Mouse (Mus musculus) activated CD4-positive, CD25-positive, alpha-beta regulatory T cell, adult 4 months (primary cell): ENCODE data around the gene 1700030K09Rik. TPM values are rescaled to one million over a fixed set of nuclear protein-coding genes. Genes with fewer than 3 reads are reported as not detected.

Experiments
- ATAC-seq: one replicate; pipeline ENCODE4 v1.8.0; 2017
- polyA plus RNA-seq, 2 experiments: library from polyadenylated mRNA; unstranded; fragments of 100-300 nt; shearing (Covaris generic); gene quantifications; one replicate each; pipeline ENCODE4 v1.2.1; 2017

Gene 1700030K09Rik
- polyA plus RNA-seq, 2 experiments from 2014 or later, result 3.7 to 5.3 TPM

DNA sequence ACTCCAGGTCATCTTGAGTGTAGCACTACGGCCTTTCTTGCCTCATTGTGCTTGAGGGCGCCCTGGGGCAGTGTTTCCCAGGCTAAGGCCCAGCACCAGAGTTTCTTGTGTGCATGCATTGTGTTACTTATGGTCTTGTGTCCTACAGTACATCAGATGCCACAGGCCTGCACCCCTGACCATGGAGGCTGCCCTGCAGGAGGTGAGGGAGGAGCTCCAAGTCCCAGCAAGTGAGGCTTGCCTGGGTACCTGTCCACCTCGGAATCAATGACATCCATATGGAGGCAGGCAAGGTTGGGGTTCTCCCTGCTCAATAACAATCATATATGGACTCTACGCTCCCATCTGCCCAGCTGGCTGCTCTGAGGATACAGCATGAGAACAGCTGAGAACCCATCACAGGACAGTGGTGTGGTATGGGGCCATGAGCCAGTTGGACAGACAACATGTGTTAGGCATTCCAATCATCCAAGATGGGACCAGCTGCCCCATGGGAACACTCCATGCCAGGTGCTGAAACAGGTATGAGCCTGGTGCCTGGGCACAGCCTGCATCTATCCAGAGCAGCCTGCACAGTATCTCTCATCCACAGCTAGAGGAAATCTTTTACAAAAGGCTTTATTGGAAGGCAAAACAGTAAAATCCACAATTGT lies 16.3 kb downstream of the 1700030K09Rik start:
- no peak for ATAC-seq

DNA sequence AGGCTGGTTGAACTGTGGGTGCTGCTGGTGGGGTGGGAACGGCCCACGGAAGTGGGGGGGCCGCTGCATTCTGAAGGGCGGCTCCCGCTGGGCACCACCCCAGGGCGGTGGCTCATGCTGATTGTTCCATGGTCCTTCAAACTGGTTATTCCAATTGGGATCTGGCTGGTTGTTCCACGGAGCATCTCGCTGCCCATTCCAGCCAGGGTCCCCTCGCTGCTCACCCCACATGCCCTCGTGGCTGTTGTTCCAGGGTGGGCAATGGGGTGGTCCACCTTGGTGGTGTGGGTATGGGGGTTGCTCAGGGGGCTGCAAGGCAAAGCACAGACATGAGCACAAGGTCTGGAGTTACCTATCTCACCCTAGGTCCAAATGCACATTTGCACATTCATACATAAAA lies 20.5 kb downstream of the 1700030K09Rik start:
- ATAC-seq, result no peak

DNA sequence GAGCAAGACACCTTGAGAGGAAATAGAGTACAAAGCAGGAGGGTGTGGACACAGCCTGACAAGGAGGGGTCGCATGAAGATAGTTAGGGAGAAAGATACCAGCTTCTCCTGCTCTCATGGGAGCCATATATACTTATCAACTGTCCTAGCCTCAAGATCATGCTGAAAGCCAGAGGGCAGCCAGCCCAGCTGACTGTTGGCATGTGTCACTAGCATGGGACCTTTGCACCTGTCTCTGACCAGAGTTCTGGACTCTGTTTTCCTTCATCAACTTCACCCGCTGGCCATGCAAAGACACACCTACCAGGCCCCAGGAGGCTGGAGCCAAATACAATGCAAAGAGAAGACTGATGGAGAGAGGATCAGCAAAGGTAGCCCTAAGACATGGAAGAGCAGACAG lies 25.6 kb downstream of the 1700030K09Rik start:
- no peak for ATAC-seq

DNA sequence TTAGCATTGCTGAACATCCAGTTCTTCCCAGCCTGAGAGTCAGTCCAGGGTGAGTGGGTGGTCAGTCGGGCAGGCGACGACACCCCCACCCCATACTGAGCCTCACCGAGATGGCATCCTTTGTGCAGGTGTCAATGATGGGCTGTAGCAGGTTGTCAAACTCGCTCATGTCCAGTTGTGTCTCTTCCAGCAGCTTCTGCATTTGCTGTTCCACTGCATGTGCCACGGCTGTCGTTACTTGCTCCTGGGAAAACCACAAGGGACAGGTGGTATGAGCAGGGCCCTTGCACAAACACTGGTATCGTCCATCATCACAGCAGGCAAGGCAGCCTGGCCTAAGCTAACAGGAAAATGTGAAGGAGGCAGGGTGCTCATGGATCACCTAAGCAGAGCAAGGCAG lies 26.3 kb downstream of the 1700030K09Rik start:
- ATAC-seq, result no peak

DNA sequence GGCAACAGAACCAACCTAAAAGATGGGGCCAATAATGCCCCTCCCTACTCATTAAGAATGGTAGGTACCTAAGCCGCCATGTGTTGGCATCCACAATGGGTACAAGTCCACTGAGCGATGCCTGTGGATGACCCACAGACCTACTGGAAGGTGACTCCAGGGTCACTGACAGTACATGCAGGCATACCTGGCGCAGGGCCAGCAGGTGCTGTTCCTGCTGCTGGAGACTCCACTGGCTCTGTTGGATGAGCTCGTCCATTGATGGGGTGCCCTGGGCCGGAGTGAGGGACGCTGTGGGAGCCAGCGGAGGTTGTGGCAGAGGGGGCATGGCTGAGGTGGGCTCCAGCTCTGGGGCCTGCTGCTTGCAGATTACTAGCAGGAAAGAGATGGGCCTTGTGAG lies 27.0 kb downstream of the 1700030K09Rik start:
- no peak for ATAC-seq

DNA sequence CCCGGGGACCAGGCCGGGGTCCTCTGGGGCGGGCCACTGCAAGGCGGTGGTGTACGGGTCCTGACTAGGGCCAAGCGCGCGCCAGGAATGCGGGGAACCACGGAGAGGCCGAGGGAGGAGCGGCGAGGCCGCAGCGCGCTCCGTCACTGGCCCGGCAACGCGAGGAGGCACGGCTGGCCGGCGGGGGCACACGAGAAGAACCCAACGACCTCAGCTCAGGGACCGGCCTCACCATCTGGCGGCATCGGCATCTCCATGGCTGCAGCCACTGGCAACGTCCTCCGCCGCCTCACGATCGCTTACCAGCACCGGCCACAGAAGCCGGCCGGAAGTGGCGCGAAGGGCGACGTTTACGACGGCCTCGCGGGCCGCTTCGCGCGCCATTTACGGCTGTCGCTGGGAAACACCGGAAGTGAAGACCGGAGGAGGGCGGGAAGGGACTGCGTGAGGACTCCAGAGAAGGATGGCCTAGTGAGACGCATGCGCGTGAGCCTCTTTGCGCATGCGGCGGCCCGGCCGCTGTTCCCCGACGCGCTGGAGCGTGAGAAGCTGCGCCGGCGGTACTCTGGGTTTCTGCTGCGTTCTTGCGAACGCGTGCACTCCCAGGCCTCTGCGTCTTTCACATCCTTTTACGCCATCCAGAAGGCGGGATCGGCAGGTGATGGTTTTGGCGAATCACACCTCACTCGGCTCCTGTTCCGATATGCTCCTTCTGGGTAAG lies 31.3 kb downstream of the 1700030K09Rik start, which contains the start of gene Cherp:
Gene Cherp, minus strand, starts transcription at position 401 of the 721 bp plus-strand sequence.
- peak; percentile 92 for ATAC-seq

DNA sequence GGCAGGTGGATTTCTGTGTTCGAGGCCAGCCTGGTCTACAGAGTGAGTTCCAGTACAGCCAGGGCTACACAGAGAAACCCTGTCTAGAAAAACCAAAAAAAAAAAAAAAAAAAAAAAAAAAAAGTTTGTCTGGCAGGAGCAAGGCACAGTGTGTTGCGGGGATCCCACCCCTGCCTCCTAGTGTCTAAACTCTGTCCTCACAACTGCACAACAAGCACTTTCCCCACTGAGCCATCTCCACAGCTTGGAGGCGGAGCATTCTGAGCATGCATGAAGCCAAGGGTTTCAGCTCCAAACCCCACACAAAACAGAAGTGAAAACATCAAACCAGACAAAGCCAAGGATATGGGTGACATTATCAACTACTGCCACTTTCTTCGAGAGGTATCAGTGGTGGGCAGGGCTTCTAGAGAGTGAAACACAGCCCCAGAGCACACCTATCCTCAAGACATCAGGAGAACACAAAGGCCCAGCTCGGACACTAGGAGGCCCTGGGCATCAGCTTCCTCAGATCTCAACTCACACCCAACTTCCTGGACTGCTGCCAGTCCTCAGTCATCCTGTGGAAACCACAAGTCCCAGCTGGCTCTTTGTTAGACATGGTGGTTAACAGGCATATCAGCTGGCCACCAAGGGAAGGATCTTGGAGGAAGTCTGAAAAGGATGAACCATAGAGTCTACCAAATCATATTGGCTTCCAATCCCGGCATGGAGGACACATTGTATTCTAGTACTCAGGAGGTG lies 41.9 kb downstream of the 1700030K09Rik start:
- no peak for ATAC-seq

DNA sequence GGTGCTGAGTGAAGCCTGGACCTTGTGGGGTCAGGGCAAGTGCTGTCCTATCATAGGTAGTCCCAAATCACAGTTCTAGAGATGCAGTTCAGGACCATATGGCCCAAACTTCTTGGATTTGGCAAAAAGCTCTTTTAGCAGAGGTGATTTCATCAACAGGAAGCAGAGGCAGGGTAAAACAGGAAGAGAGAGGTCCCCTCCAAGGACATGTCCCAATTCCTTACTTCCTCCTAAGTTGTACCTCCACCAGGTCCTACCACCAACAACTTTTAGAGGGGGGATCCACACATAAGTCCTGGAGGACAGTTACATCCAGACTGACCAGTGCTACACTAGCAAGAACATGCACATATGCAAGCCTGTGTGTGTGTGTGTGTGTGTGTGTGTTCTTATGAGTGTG lies 43.3 kb downstream of the 1700030K09Rik start:
- no peak for ATAC-seq

DNA sequence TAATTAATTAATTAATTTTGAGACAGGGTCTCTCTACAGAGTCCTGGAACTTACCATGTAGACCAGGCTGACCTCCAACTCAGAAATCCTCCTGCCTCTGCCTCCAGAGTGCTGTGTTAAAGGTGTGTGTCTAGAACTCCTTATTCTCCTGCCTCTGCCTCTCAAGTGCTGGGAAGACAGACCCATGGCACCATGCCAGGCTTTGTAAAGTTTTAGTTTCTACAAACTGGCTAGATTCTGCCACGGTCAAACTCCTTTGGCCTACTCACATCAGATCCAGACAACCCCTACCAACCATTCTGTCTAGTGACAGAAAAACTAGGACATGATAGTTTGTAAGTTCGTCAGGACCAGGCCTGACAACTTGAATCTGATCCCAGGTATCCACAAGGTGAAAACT lies 47.3 kb downstream of the 1700030K09Rik start:
- ATAC-seq, result no peak

DNA sequence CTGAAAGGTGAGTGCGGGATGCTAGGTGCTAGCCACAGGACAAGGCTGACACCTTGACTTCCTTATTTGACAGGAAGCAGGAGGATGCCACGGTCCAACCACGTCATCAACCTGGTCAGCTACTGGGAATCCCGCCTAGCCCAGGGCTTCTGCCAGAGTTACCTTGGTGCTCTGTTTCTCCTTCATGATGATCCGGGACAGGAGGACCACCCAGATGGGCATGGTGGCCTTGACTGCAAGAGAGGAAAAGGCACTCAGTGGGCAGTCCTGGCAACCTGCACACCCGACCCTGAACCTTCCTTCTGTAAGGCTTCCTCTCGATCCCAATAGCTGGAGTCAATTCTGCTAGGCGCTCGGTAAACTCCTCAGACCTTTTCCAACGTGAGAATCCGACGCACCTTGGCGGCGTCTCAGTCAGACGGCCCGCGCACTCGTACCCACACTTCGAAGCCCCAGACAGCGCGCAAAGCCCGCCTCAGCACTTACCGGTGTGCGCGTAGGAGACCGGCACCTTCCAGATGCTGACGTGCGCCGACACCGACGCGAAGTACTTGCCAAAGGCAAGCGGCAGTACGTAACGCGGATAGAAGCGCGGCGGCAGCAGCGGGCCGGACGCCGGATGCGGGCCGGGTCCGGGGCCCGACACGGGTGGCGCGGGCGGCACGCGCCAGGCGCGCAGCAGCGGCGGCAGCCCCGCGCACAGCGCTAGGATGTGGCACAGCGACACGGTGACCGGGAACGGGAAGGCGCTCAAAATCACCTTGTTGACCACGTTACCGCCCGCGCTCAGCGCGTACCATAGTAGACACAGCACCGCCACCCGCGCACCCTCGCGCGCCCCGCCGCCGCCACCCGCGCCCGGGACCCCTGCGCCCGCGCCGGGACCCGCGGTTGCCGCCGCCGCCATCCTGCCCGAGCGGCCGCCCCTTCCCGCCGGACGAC lies 48.3 kb downstream of the 1700030K09Rik start, which contains the start of gene Slc35e1:
Gene Slc35e1, minus strand, starts transcription at position 935 of the 942 bp plus-strand sequence.
- peak; percentile 27 for ATAC-seq

DNA sequence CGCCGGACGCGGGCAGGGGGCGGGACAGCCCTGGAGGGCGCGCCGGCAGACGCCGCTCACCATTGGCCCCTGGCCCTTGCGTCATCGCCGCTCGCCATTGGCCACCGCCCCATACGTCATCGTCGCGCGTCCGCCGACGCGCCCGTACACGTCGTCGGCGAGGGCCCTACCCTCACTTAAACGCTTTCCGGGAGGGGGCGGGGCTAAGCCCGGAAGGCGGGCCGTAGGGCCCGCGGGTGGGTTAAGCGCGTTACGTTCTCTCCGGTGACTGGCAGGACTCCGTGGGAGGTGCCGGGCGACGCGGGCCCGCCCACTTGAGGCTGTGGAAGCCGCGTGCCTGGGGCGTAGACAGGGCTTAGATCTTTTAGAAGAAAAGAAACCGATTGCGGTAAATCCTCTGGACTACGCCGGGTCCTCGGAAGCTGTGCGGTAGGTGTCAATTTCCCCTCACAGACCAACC lies 49.0 kb downstream of the 1700030K09Rik start:
- peak; percentile 86 for ATAC-seq

DNA sequence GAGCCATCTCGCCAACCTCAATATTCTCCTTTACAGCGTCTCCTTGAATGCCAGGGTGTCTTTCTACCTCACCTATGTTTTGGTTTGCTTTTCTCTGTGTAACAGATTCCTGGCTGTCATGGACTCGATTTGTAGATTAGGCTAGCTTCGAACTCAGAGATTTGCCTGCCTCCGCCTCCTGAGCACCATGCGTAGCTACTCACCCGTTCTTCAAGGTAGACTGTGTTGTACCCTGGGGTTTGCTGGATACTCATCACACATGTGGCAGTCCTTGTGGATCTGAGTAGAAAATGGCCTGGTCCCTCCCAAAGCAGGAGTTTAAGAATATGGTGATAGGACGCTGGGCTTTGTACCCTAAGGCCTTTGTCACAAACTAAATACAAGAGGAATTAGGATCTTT lies 49.7 kb downstream of the 1700030K09Rik start:
- ATAC-seq, result no peak

DNA sequence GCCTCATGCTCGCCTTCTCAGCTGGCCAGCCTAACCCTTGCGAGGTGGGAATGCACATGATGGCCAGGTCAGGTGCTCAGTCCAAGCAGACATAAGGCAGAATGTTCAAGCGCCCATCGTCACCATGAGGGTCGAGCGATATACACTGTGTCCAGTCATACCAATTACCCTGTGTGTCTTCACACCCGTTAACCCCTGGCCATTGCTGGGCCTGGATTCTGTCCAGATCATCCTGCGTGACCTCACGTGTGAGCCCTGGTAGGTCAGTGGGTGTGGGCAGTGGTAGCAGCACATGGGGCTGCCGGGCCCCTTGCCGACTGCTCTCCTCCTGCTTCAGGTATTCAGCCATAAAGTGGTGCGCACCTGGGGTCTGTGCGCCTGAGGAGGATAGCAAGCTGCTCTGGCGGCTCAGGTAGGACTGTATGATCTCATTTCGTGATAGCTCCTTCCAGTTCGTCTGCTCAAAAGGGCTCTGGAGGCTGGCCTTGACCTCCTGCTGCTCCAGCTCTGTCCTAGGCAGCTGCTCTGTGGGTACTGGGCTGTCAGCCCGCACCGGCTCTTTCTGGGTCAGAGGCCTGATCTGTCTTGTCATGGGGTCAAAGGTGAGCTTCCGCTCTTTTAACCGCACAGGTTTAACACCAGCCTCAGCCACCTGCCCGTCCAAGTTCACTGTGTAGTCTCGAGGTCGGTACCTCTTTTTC lies 51.9 kb downstream of the 1700030K09Rik start:
- no peak for ATAC-seq

DNA sequence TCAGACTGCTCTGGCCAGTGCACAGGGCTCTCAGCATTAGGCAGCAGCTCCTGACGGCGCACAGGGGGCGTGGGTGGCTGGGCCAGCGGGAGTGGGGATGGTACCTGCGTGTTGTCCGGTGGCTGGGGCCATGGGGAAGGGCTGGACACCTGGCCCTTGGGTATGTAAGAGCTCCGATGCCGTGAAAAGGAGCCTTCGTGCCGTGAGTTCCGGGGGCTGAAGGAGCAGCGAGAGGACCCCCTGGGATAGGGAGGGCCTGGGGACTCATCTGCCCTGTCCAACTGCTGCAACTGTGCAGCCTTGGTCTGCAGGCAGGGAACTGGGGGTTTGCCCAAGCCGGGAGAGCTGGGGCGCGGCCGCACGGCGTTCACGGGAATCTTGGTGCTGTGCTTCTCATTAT lies 52.5 kb downstream of the 1700030K09Rik start:
- ATAC-seq, result no peak

DNA sequence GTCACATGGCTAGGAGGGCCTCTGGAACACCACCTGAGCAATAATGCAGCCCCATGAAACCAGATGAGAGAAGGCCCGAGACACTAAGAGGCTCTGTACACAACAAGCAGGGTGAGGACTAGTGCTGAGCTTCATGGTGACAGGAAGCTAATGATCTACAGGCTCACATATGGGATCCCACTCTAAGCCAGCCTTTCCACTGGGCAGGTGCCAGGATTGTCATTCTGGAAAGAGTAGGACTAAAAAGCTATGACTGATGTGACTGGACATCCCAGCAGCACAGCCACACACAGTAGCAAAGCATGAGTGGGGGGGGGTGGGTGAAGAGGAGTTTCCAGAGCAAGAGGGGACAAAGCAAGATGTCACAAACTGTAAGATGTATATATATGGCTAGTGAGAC lies 54.2 kb downstream of the 1700030K09Rik start:
- ATAC-seq, result no peak

DNA sequence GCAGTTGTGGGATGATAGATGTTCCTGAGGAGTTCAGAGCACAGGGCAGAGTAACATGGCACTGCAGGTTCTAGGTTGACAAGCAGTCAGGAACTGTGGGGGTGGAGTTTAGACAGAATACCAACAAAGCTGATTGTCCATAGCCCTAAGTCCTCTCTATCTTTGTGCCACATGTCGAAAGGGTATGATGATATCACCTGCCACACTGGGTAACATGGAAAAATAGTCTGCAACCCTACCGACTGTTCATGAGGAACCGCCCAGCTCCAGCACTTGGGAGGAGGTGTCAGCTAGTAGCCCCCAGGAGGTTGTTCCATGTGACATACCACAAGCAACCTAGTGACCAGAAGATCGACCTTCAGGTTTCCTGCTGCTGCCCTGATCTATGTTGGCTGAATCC lies 54.8 kb downstream of the 1700030K09Rik start:
- no peak for ATAC-seq

DNA sequence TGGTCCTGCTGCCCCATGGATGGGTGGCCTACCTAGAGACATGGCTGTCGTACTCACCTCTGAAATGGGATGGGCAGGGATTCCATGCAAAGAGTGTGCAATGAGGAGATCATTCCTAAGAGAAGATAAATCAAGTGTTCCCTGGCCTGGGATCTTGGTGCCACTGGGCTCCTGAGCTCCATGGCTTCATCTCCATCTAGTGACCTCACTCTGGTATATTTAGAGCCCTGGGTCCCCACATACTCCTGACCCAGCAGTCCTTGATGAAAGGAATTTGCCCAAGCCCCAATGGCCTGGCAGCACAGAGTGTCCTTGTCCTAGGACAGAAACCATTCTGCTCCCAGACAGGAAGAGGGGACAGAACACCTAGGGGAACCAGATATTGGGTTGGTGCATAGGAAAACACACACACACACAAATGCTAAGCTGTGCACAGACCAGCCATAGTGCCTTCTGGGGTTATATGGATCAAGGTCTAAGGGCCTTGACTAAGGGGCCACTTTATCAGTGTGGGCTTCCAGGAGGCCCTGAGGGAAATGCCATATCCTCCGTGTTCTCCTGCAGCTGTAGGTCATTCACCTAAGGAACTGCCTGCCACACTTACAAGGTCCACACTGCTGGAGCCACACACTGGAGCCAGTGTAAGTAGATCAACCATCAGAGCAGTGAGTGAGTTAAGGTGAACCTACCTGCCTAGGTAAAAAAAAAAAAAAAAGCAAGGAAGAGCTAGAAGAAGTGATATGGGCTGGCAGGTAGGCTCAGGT lies 56.0 kb downstream of the 1700030K09Rik start:
- ATAC-seq, result no peak

DNA sequence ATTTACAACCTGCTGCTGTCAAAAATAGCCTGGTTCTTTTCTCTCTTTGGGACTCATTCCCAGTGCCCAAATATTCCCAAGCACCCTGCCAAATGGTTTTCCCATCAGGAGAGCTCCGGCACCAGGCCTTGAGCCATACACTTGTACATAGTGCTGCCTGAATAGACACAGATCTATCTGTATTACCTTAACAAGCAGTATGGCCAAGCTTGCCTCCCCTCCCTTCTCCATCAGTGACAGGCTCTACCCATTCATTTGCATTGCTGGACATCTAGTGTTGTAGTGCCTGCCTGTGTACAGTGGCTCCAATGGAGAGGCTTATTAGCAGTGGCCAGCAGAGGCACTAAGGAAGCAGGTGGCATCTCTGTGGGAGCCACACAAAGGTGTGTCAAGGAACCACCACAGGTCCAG lies 56.8 kb downstream of the 1700030K09Rik start:
- no peak for ATAC-seq

DNA sequence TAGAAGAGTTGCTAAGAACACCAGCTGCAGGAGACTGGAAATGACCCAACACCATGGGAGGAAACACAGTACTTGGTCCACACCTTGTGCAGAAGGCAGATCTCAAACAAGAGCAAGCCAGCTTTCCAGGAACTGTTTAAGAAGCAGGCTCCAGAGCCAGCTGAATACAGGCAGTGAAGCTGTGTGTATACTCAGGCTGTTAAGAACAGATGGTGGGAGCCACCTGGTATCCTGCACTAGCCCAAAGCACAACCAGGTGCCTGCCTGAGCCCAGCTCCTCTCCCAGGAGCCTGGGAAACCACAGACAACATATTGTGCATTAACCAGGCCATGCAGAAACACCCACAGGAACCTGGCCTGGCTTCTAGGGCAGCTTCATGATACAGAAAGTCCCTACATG lies 60.5 kb downstream of the 1700030K09Rik start:
- ATAC-seq, result no peak

DNA sequence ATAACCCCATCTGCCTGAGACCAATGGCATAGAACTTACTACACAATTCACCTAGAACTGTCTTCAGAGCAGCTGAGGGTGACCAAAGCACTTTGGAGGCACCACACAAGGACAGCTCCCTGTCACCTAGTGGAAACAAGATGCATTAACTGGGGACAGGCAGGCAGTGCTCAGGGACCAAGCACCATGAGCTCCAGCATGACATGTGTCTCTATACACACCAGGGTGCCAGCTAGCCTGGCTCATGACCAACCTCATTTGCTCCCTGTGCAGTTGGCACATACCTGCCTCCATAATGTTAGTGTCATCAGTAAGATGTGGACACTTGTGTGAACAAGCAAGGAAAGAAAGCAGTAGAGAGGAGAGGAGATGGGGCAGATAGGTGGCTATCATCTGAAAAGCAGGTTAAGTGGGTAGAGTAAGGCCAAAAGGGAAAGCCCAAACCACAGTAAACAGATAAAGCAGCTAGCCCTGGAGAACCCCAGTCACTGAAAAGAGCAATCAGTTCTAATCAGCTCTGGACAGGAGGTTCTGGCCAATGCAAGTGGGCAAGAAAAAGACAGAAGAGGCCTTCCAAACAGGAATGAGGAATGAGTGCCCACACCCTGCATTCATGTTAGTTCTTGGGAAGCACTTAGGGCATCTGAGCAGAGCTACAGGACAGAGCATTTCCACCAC lies 61.1 kb downstream of the 1700030K09Rik start:
- ATAC-seq, result no peak
